Comparison of ENCODE assay signal across 19 mouse cellular contexts in the genomic region with DNA sequence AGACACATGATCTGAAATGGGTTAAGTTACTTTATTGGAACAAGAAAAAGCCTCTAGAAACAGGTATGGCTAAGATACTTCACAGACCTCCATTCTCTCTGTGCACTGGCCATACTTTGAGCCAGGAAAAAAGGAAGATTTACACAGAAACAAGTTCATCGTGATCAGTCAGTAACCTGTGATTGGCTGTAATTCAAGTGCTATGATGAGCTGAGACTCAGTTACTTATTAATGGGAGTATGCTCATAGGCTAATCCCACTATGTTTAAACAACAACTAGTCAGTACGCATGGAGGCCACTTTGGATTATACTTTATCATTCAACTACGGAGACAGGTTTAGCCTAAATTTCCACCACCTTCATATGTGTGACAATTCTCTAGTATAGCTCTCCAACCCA. TPM values are rescaled to one million over a fixed set of nuclear protein-coding genes. Genes with fewer than 3 reads are reported as not detected.
"Had no signal": no experiment of that assay in that cellular context is flagged by ENCODE, and none has a peak within 500 bp of the region (broad histone marks: within the 10 kb centered on the region; RNA-seq: fewer than 3 reads in every experiment).

No protein-coding gene starts in this region.

- H3K4me2 ChIP-seq: lung, embryonic 15.5 days; midbrain, embryonic 11.5 days; midbrain, embryonic 13.5 days; midbrain, embryonic 15.5 days; neural tube, embryonic 12.5 days; stomach, embryonic 15.5 days had no signal

- ATAC-seq: lung, postnatal 0 days; midbrain, embryonic 13.5 days; midbrain, embryonic 15.5 days had no signal

- H3K27ac ChIP-seq: lung, embryonic 15.5 days; macrophage; midbrain, embryonic 13.5 days; midbrain, embryonic 15.5 days; neural tube, embryonic 12.5 days; stomach, embryonic 15.5 days; stomach, postnatal 0 days had no signal

- H3K9me3 ChIP-seq: lung, embryonic 15.5 days; midbrain, embryonic 13.5 days; midbrain, embryonic 15.5 days; neural tube, embryonic 12.5 days; stomach, embryonic 15.5 days had no signal

- H3K4me3 ChIP-seq: lung, embryonic 15.5 days; megakaryocyte, embryonic 14.5 days; midbrain, embryonic 13.5 days; midbrain, embryonic 15.5 days; neural tube, embryonic 12.5 days; stomach, embryonic 15.5 days had no signal

- H3K27me3 ChIP-seq: midbrain, embryonic 15.5 days; neural tube, embryonic 12.5 days; stomach, embryonic 15.5 days had no signal

- H3K36me3 ChIP-seq: lung, embryonic 15.5 days; midbrain, embryonic 13.5 days; midbrain, embryonic 15.5 days; neural tube, embryonic 12.5 days; stomach, embryonic 15.5 days had no signal

- H3K9ac ChIP-seq: lung, embryonic 15.5 days; midbrain, embryonic 13.5 days; midbrain, embryonic 15.5 days; neural tube, embryonic 12.5 days; stomach, embryonic 15.5 days had no signal

- H3K4me1 ChIP-seq: megakaryocyte, embryonic 14.5 days; neural tube, embryonic 12.5 days had no signal

- DNase-seq: lung, postnatal 14 days; lung, postnatal 36 days; right cerebral cortex, postnatal 14 days; thymus, adult 2 months; thymus, postnatal 25 days; thymus, postnatal 4 days had no signal

RNA-seq across cellular contexts. Expression of a gene that starts 22.2 kb away (rescaled TPM):
- total RNA-seq: megakaryocyte progenitor cell, adult 5-6 weeks; monocyte, adult 5-6 weeks; neutrophil, adult 5-6 weeks had no signal
- polyA plus RNA-seq: macrophage; stomach, postnatal 0 days had no signal

RNA-seq across cellular contexts. Expression of a gene that starts 22.3 kb away (rescaled TPM):
- total RNA-seq: megakaryocyte progenitor cell, adult 5-6 weeks; monocyte, adult 5-6 weeks; neutrophil, adult 5-6 weeks had no signal
- polyA plus RNA-seq: lung, postnatal 0 days; macrophage had no signal

RNA-seq across cellular contexts. Expression of a gene that starts 51.7 kb away (rescaled TPM):
- total RNA-seq: monocyte, adult 5-6 weeks; neutrophil, adult 5-6 weeks had no signal
- polyA plus RNA-seq: macrophage had no signal
